Mouse (Mus musculus): ENCODE results near the gene Gpat3.

Gene Gpat3

DNA sequence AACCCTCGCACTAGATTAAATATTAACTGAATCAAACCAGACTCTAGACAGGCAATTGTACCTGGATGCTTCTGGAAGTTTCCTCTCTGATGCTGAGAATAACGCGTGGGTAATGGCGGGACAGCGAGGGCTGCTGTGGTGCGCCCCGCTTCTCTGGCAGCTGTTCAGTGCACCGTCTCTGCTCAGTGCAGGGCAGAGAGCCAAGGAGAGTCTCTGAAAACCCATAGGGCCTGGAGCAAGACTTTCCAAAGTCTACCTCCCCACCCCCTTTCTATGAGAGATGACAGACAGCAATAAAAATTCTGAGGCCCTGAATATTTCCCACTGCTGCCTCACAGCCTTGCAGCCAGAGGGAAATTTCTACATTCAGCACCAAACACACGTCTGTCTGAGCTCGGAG lies 63.4 kb downstream of the Gpat3 start:
- in situ Hi-C loops (cut with MboI; ENCODE audit: unreplicated experiment in 2 of 2), result loop anchor here in 1 of 2 experiments (25.0 kb wide), 1 partner anchor 947 kb away; no protein-coding TSS in a partner anchor

DNA sequence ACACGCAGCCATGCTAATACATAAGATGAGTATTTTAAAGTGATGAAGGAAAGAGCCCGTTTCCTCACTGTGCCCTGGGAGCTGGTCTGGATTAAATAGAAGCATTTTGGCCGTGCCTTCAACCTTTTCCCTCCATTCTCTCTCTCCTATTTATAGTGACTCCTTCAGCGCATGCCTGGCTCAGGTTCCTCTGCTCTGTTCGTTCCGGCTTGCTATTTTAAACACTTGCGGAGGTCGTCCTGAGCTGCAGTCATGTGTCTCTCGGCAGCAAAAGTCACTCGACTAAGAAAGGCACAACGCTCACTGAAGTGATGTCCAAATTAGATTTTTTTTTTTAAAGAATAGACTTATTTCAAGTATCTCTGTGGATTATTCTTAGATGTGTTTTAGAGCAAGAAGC lies 64.2 kb downstream of the Gpat3 start:
- in situ Hi-C loops (cut with MboI; ENCODE audit: unreplicated experiment in 2 of 2), result loop anchor here (5.0 to 25.0 kb wide), 7 partner anchors 32 to 947 kb away; partner anchors contain the start of gene Coq2 (in 2 of the 2)

DNA sequence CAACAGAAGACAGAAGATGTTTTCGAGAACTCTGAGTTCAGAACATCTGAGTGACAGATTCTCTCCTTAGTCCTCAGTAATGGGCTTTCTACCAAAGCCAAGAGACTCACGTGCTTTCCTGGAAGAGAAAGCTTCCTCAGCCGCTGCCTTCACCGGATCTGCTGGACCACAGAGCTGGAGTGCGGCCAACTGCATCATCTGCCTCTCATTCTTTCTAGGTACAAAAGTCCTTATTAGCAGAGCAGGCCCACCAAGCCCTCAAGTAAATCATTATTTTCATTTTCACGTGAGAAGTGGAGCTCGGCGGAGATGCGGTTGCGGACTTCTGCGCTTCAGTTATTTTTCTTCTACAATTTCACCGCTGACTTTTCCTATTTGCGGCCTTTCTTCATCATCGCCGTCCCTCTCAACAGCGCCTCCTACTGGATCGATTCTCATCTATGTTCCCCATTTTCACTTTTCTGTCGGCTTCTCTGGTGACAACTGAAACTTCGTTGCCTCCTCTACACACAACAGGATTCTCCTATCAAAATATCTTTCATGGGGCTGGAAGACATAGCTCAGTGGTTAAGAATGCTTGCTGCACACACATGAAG lies 66.1 kb downstream of the Gpat3 start:
- in situ Hi-C loops (cut with MboI; ENCODE audit: unreplicated experiment in 2 of 2), result loop anchor here (5.0 to 25.0 kb wide), 7 partner anchors 34 to 949 kb away; partner anchors contain the start of gene Coq2 (in 2 of the 2)

DNA sequence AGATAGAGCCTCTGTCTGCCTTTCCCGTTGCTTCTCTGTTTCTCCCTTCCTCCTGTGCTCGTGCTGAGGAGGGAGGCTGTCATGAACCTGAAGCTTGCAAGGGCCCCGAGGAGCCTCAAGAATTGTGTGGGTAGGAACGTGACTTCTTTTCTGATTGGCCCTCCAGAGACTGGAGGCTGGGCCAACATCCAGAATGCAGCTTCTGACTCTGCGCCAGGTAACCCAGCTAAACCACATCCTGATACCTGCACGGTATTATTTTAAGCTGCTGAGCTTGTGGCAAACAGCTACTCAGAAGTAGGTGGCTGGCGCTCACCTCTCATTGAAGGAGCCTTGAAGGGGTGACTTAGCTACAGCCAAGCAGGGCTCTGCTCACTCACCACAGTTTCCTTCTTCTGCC lies 66.9 kb downstream of the Gpat3 start:
- in situ Hi-C loops (cut with MboI; ENCODE audit: unreplicated experiment in 2 of 2), result loop anchor here (5.0 to 25.0 kb wide), 7 partner anchors 35 to 950 kb away; partner anchors contain the start of gene Coq2 (in 2 of the 2)

DNA sequence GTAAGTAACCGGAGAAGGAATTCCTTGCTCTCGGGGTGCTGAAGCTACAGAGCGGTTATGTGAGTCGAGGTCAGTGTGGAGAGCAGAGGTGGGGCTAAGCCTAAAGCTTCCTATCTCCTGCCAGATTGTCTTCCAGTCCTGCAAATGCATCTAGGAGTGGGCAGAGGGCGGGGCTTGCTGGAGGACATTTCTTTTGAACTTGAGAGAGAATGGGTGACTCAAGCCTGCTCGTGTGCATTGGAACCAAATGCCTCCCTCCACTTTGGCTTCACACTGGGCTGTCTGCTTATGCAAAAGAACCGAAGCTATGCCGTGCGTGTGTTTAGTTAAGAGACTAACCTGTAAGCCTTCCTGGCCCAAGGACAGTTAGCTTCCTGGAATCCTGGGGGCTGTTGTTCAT lies 67.8 kb downstream of the Gpat3 start:
- in situ Hi-C loops (cut with MboI; ENCODE audit: unreplicated experiment in 2 of 2), result loop anchor here (5.0 to 25.0 kb wide), 7 partner anchors 36 to 951 kb away; partner anchors contain the start of gene Coq2 (in 2 of the 2)

DNA sequence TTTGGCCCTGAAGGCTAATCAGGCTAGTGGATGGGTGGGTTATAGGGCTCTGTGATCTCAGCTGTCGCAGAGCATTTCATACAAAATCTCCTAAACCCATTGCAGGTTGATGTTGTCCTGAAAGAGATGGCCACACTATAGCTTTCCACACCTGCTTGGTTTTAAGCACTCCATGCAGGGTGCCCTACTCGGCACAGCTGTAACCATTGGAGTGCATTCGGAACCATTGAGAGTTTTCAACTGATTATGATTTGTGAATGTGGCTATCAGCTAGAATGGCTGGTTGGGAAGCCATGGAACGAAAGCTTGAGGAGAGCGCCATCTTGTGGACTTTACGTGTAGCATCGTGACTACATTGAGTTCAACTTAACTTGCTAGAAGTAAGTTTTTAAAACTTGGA lies 69.5 kb downstream of the Gpat3 start:
- in situ Hi-C loops (cut with MboI; ENCODE audit: unreplicated experiment in 2 of 2), result loop anchor here (5.0 to 25.0 kb wide), 8 partner anchors 38 to 953 kb away; partner anchors contain the start of gene Coq2 (in 2 of the 2)

DNA sequence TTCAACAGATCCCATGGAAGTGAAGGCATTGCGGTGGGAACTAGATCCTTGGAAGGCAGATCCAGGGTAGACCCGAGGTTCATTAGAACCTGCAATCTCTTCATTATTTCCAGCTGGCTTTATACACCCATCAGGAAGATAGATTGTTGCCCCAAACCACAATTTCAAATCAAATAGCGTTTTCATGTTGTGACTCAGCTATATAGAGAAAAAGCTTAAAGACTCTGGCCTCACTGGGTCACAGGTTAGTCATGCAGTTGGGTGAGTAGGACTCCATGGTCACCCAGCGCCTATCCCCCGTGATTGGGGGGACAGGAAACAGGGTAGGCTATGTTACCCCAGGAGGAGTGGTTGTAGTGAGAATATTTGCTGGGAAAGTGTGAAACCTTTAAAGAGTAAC lies 69.9 kb downstream of the Gpat3 start:
- in situ Hi-C loops (cut with MboI; ENCODE audit: unreplicated experiment in 2 of 2), result loop anchor here (5.0 to 25.0 kb wide), 4 partner anchors 371 to 953 kb away; no protein-coding TSS in a partner anchor

DNA sequence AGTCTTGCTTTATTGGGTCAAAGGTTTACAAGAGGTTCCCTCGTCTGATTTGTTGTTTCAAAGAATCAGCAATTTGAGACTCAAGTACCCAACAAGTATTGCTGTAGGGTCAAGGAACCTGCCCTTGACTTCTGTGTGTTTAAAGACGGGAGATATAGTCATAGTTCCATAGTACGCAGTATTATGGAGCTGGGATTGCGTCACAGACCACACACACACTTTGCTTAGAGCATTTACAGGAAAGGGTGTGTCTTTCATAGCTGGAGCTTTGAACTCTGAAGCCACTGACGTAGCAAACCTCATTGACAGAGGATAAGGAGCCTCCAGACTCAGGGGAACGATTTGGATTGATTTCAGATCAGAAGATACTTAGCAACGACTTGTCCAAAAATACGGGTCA lies 70.9 kb downstream of the Gpat3 start:
- in situ Hi-C loops (cut with MboI; ENCODE audit: unreplicated experiment in 2 of 2), result loop anchor here (5.0 to 25.0 kb wide), 4 partner anchors 372 to 954 kb away; no protein-coding TSS in a partner anchor

DNA sequence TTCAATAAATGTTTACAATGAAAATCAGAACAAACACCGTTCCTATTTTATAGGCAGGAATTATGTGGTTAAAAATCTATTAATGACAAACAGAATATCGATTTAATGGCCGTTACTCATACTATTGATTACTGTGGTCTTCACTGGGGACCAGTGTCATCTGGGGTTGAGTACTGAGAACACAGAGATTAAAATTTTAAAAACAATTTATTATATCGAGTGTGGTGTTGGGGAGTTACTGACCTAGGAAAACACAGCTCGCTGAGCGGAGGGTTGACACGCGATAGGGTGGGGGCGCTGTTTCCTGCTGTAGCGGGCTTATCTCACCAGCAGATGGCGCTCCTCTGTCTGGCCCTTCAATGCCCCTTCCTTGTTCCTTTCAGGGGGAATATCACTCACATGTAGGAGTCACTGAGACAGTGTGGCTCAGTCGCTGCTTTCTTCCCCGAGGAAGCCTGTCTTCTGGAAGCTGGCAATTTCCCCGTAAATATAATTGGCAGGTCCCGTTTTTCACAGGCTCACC lies 71.8 kb downstream of the Gpat3 start:
- in situ Hi-C loops (cut with MboI; ENCODE audit: unreplicated experiment in 2 of 2), result loop anchor here (5.0 to 25.0 kb wide), 4 partner anchors 373 to 955 kb away; no protein-coding TSS in a partner anchor

DNA sequence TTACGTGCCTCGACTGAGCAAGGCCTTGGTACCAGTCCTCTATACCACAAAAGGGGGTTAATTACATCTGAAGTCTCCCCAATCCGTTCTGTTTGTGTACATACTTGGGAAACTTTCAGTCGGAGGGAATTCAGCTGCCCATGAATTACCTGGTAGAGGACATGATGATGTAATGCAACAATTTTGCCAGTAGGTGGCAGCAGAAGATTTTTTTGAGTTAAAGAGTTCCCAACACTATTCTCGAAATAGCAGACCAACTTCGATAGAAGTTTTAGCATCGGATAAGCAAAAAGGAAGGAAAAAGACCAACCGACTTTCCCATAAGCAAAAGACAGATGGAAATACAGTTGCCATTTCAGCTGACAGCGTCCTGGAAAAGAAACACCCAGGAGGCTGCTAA lies 73.6 kb downstream of the Gpat3 start:
- in situ Hi-C loops (cut with MboI; ENCODE audit: unreplicated experiment in 2 of 2), result loop anchor here (5.0 to 25.0 kb wide), 4 partner anchors 374 to 957 kb away; no protein-coding TSS in a partner anchor

DNA sequence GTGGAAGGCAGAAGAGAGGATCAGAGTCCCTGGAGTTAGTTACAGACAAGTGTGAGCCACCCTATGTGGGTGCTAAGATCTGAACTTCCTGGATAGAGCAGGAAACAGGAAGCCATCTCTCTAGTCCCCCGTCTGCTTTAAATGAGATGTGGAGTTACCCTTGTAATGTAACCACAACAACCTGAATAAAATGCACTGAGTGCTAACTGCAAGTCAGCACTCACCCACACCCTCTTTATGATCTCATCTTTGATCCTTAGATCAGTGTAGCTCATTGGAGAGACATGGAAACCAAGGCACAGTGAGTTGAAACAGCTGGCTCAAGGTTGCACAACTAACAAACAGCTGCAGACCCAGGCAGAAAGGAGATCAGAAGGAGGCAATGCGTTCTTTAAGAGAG lies 84.2 kb downstream of the Gpat3 start:
- in situ Hi-C loops (cut with MboI; ENCODE audit: unreplicated experiment in 2 of 2), result loop anchor here (25.0 kb wide), 2 partner anchors 842 to 1717 kb away; no protein-coding TSS in a partner anchor

DNA sequence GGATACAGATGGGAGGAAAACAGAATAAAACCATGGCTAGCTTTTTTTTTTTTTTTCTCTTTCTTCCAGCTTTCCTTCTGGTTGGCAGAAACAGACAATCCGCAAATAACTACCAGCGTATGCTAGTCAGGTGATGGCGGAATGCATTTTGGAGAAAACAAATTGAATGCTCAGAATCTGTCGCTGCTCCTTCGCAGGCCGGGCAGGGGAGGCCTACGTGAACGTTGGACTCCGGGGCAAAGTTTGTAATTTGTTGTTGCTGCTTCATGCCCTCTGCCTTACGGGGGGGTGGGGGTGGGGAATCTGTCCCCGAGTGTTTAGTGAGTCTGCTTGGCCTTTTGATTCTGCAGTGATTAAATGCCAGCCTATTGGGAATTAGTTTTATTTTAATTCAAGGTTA lies 98.2 kb downstream of the Gpat3 start:
- in situ Hi-C loops (cut with MboI; ENCODE audit: unreplicated experiment in 2 of 2), result loop anchor here (25.0 kb wide), 2 partner anchors 856 to 1731 kb away; no protein-coding TSS in a partner anchor

DNA sequence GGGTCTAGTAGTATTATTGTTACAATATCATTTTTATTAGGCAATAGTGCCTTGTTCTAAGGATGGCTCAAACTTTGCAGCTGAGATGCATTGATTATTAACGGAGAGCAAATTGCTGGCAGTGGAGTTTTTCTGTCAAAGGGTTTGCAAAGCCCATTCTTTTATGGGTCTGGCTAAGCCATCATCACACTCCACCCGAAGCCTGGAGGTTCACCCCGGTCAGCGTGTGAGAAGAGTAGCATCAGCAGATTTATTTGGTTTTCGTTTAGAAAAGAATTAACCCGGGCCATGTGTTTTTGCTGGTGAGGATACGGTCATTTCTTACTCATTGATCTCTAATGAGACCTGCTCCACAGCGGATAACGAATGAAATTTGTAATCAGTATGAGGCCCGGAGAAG lies 99.8 kb downstream of the Gpat3 start:
- in situ Hi-C loops (cut with MboI; ENCODE audit: unreplicated experiment in 2 of 2), result loop anchor here (25.0 kb wide), 2 partner anchors 858 to 1733 kb away; no protein-coding TSS in a partner anchor

Measured in v-Abl transformed pro-B cells (cell line).